Mouse (Mus musculus) mouse embryonic stem cell (cell line): Measurements from ENCODE around the gene Cyp4f39.
"Not testable (repeated sequence)": the region's sequence is repeated elsewhere in the genome, so short reads cannot be mapped to it uniquely, and the experiment has no call there.

Experiments
- in situ Hi-C, 2 experiments: fragments of 300-500 bp; cut with MboI; formaldehyde crosslinking; loops; 1 replicate in 1 of 2; 3 replicates in 1 of 2; pipeline ENCODE4 v1.14.3; 2019 to 2020; ENCODE audit warnings: low sequenced_read_pairs in 2 of 2, low pct_unique_long_range_greater_than_20kb in 1 of 2, mixed read lengths in 1 of 2; ENCODE audit not compliant: unreplicated experiment in 1 of 2

Gene Cyp4f39

DNA sequence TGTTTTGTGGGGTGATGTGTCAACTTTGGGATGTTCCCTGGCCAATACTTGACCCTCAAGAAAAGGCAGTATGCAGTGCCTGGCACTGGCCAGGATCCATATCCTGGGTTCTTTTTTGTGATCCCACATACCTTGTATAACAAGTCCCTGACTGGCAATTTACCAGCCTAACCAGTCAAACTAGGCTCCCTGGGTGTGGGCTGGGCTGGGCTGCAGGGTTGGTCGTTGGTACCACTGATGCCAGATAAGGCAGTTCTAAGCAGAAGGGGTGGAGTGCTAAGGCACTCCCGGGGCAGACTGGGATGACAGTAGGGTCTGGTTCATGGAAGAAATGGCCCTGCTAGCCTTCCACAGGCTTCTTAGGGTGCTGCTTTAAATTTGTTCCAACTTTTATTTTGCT, 2.5 kb downstream of the Cyp4f39 start:
- in situ Hi-C loops = no loop called here

DNA sequence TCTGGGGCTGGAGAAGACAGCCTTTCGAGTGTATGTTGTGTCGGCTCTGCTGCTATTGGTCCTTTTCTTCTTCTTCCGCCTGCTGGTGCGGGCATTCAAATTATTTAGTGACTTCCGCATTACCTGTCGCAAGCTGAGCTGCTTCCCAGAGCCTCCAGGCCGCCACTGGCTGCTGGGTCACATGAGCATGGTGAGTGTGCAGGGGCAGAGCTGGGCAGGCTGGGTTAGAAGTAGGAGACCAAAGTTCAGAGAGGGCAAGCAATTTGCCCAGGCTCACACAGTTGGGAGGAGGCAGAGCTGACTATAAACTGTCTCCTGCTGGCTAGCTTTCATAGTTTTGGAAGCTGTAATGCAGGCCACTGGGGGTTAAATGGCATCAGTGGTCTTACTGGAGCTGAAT, 16.0 kb downstream of the Cyp4f39 start:
- in situ Hi-C loops = no loop called here

DNA sequence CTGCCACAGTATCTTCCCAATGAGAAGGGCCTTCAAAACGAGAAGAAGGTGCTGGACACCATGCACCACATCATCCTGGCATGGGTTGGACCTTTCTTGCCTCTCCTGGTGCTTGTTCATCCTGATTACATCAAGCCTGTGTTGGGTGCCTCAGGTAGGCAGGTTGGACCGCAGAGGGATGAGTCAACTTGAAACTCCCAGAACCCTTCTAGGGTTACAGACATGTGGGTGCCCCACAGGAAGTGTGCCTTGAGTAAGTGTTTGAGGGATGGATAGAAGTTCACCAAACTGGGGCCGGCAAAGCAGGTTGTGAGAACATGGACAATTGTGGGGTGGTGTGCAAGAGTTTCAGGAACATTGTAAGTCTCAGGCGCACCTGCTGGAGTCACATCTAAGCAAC, 18.3 kb downstream of the Cyp4f39 start:
- in situ Hi-C loops = no loop called here

DNA sequence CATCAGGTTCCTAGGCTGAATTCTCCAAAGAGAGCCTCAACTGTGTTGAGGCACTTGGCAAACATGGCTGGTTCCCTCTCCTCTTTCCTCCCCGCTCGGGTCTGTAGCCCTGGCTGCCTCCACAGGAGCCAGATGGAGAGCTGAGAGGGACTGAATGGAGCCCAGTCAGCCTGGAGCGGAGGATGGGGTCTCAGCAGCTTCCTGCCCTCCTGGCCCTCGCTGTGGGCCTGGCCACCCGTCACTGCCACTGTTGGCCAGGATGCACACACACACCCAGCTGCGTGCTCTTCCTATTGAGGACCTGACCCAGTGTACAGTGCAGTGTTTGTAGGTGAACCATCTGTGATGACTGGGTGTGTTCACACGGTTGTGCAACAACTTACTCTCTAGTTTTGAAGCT, 19.7 kb downstream of the Cyp4f39 start:
- in situ Hi-C loops = no loop called here

DNA sequence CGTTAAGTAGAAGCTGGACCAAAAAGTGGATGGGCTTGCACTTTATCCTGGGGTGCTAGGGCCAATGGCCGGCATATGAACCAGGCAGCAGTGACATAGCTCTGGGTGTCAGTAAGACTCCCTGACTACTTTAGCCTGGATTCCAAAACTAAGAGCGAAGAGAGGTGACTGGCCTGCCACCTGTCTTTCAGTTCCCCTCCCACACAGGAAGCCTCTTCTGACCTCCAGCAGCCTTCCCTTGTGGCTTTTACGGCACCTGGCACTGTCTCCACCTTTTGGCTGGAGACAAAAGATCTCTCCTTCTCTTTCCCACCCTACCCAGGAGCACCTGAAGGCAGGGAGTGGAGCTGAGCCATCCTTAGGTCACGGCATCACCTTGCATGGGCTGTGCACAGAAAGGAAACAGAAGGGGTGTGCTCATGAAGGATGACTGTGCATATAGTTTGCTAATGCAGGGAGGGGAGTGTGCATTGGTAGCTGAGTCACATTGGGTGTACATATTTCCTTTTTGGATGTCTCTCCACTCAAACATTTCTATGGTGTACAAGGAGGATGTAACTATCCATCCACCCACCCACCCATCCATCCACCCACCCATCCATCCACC, 22.5 kb downstream of the Cyp4f39 start:
- in situ Hi-C loops = loop anchor here in 1 of 2 experiments (25.0 kb wide), 1 partner anchor 338 kb away; no protein-coding TSS in a partner anchor

DNA sequence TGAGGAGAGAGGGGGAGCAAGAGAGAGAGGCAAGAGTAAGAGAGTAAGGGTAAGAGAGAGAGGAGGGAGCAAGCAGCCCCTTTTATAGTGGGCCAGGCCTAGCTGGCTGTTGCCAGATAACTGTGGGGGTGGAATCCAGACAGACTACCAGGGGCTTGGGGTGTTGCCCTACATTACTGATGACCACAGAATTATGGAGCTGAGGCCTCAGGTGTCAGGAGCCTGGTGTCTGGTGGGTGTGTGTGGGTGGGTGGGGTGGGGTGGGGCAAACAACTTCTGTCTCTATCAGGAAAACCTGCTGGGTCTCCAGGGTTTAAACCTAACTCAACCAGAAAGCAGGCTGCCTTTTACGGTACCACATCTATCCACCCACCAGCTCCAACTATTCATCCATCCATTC, 24.7 kb downstream of the Cyp4f39 start:
- in situ Hi-C loops = loop anchor here in 1 of 2 experiments (25.0 kb wide), 1 partner anchor 340 kb away; no protein-coding TSS in a partner anchor

DNA sequence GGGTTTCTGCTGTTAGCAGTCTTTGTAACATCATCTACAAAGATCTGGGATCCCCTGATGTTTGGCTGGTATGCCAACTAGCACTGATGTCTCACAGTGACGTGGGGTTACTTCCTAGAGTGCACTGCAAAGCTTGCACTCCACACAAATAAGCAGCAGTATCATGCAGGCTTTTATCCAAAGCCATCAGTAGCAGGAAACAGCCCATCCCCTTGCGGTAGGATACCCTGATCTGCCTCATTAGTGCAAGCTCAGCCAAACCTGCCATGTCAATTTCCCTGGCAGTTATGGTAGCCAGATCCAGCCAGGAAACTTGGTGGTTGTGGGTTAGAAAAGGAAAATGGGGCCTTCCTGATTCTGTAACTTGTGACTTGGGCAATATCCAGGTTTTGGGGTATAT, 26.2 kb downstream of the Cyp4f39 start:
- in situ Hi-C loops = loop anchor here in 1 of 2 experiments (25.0 kb wide), 1 partner anchor 341 kb away; no protein-coding TSS in a partner anchor

DNA sequence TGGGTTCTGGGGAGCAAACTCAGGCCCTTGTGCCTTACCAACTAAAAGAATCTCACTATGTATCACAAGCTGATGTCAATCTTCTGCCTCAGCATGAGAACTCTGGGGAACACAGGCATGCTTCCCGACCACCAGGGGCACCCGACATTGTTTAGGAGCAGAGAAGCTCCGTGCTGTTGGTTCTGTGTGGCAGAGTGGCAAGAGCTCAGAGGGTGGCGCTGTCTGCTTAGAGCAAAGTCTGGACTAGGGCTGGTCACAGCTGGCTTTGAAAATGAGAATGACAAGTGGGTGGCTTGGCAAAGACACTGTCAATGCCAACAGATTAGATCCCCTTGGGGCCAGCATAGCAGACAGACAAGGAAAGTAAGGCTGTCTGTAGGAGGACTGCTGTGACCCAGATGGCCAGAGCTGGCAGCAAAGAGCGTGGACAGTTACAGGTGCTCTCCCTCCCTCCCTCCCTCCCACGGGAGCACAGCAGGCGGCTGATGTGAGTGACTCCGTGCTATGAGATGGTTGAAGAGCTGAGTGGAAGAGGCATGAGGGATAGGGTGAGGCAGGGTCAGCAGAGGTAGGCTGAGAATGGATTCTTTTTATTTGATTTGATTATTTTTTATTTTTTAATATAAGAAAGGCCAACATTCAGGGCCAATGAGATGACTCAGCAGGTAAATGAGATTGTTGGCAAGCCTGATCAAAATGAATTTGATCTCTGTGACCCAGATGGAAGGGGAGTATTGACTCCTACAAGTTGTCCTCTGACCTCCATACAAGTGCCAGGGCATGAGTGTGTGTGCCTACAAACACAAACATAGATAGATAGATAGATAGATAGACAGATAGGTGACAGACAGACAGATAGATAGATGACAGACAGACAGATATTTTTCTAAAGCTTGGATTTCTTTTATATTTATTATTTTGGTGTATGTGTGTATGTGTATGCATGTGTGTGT, 27.3 kb downstream of the Cyp4f39 start:
- in situ Hi-C loops = loop anchor here in 1 of 2 experiments (25.0 kb wide), 1 partner anchor 343 kb away; no protein-coding TSS in a partner anchor

DNA sequence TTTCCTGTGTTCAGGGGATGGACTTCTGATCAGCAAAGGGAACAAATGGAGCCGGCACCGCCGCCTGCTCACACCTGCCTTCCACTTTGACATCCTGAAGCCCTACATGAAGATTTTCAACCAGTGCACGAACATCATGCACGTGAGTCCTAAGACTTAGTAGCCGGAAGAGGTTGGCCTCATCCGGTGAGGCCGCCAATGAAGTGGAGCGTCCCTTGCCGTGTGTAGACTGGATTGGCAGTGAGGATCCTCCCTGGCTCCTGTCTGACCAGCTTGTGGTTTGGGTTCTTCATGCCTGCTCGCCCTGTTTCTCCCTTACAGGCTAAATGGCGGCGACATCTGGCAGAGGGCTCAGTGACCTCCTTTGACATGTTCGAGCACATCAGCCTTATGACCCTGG, 29.2 kb downstream of the Cyp4f39 start:
- in situ Hi-C loops = loop anchor here in 1 of 2 experiments (25.0 kb wide), 1 partner anchor 344 kb away; no protein-coding TSS in a partner anchor

DNA sequence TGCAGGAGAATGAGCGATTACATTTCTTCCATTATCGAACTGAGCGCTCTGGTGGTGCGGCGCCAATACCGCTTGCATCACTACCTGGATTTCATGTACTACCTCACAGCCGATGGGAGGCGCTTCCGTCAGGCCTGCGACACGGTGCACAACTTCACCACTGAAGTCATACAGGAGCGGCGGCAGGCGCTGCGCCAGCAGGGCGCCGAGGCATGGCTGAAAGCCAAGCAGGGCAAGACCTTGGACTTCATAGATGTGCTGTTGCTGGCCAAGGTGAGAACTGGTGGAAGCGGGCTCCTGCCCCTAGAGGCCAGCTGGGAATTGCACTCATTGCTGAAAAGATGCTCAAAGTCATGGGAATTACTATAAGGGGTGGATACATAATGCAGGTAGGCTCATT, 30.7 kb downstream of the Cyp4f39 start:
- in situ Hi-C loops = loop anchor here in 1 of 2 experiments (25.0 kb wide), 1 partner anchor 346 kb away; no protein-coding TSS in a partner anchor

DNA sequence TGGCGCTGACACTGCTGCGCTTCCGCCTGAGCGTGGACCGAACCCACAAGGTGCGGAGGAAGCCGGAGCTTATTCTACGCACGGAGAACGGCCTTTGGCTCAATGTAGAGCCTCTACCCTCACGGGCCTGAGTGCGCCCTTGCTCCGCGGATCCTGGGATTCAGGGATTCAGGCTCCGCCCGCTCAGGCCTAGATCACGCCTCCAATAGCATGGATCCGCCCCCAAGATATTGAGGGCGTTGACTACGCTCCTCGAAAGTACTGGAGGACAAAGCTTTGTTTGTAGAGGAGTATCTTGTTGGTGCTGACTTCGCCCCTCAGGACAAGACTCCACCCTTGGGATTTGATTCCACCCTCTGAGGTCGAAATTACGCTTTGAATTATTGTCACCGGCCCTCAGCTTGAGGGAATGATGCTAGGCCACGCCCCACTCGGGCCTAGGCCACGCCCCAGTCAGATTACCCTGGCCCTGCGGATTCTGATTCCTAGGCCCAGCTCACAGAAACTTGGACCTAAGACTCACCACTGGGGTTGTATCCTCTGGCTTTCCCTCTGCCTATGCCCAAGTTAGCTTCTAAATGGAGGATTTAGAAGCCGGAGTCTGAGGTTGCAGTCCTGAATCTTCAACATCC, 39.9 kb downstream of the Cyp4f39 start:
- in situ Hi-C loops = loop anchor here (10.0 to 25.0 kb wide), 2 partner anchors 48 to 355 kb away; no protein-coding TSS in a partner anchor

DNA sequence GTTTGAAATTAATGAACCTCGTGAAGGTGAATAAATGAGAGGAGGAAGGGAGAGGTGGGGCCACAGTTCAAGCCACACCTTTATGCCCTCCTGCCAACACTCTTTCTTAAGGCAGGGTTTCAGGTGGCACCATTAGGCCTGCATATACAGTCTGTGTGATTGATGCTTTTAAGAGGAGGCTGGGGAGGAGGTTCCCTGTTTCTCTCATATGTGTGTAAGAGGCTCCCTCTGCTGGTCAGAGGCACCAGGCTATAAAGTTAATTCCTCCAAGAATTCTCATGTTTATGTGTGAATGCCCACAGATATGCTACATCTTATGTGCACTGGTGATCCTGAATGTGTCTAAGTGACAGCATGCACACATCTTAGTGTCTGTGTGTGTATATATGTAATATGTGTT, 42.1 kb downstream of the Cyp4f39 start:
- in situ Hi-C loops = loop anchor here (10.0 to 25.0 kb wide), 2 partner anchors 50 to 357 kb away; no protein-coding TSS in a partner anchor

DNA sequence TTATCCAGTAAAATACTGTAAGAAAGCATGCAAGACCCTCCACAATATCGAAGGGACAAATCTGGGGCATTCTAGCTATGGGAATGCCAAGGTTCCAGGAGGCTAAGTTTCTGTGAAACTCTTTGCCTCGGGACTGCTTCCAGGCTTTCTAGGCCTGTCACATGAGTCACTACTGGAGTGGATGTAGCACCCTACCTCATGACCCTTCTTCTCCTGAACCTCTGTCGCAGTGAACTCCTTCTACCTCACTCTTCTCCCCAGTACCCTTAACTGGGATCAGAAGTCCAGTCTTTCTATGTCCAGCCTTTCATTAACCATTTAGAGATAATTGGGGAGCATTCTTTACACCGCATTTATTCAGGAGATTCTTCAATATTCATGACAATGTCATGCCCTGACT, 48.0 kb downstream of the Cyp4f39 start:
- in situ Hi-C loops = not testable (repeated sequence)

DNA sequence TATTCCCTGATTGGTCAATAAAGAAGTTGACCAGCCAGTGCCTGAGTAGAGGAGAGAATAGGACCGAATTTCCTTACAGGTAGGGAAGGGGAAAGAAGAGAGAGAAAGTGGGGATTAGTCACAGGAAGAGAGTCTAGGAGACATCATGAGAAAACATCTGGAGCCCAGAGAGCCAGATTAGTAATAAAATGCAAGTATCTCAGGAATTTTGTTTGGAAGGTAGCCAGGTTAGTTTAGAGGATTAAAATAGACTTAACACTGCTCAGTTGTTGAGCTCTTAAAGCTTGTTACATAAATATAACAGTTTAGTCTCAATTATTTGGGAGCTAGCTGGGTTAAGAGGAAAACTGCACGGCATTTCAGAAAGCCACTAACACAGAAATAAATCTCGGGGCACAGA, 48.5 kb downstream of the Cyp4f39 start:
- in situ Hi-C loops = no loop called here

DNA sequence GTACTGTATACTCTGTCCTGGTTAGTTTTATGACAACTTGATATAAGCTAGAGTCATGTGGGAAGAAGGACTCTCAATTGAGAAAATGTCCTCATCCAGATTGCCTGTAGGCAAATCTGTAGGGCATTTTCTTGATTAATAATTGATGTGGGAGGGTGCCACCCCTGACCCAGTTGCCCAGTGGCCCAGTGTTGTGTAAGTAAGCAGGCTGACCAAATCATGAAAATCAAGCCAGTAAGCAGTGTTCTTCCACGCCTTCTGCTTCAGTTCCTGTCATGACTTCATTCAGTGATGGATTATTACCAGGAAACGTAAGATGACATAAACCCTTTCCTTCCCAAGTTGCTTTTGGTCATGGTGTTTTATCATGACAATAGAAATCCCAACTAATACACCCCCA, 50.6 kb downstream of the Cyp4f39 start:
- in situ Hi-C loops = no loop called here

DNA sequence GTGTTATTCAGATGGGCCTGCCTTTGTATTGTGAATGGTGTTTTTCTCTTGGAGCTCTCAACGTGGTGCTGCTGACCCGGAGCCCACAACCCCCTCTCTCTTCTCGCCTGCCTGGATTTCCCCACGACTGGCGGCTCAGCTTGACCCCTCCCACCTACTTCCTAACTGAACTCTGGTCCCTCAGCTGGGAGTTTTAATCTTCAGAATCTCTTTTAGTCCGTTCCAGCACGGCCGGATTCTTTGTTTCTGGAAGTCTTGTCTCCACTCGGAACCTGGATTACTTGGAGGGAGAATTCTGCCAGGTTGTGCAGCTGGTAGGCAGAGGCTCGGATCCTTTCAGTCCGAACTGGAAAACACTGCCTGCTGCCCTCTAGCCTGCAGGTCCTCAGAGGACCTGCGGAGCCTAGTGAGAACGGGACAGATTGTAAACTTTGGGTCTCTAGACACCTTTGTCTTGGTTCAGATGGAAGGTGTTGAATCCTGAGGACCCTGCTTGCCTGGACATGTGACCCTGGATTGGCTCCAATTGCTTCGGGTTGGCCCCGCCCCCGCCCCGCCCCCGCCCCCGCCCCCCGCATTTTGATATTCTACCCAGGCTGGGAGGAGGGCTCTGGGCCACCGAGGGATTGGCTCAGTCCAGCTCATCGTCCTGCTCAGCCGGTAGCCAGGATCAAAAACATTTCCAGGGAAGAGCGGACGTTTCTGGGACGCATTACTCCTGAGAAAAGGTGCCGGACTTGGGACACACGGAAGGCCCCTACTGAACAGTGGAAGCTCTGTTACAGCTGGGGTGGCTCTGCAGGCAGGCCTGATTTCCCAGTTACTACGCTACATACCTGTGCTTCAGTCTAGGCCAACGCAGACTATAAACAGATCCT, 53.6 kb downstream of the Cyp4f39 start, which contains the start of gene Cyp4f17:
Gene Cyp4f17, plus strand, starts transcription at position 200 of the 878 bp plus-strand sequence.
- in situ Hi-C loops = no loop called here

DNA sequence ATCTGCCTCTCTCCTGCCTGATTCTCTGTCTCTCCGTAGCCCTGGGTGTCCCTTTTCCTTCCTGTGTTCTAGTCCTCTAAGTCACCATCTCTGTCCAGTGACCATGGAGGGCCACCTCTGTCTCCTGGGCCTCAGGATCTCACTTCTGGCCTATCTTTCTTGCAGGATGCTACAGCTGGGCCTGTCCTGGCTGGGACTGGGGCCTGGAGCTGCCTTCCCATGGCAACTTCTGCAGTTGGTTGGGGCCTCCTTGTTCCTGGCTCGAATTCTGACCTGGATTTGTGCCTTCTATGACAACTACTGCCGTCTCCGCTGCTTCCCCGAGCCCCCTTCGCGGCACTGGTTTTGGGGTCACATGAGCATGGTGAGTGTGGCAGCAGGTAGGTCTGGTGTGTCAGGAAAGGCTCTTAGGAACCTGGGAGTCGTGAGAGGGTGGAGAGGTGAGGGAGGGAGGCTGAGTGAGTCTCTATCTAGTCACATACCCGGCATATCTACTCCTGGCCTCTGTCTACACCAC, 54.3 kb downstream of the Cyp4f39 start:
- in situ Hi-C loops = no loop called here

DNA sequence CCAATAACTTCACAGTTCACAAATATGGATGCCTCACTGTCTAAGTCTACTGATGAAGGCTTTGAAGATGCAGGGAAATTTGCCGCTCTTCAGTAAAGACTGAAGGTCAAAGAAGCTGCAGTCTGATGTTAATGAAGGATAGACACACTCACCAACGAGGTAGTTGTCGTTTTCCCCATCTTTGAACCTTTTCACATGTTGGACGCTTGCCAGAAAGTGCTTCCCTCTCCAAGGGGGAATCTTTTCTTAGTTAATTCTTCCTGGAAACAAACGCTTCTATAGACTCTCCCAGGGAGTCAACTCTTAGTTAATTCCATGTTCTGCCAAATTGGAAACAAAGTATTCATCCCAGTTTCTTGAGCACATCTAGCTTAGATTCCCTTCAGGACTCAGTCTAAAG, 63.6 kb downstream of the Cyp4f39 start:
- in situ Hi-C loops = no loop called here
